Mouse (Mus musculus) erythroblast, embryonic 14.5 days (primary cell): ENCODE measurements around the gene Rubcnl.

ENCODE experiments used
- GATA1 ChIP-seq: IDR thresholded peaks from 2 replicates; pipeline ENCODE4 v1.6.1; 2012; ENCODE audit warnings: low read length, inconsistent platforms, mixed read lengths
- TAL1 ChIP-seq: IDR thresholded peaks from 3 replicates; pipeline ENCODE4 v1.6.1; 2012; ENCODE audit warnings: low read length, inconsistent platforms, mixed read lengths

- TF ChIP-seq TAL1 (no peak), GATA1 (no peak)
Measured at GRCm38 (mm10) chr14:74983079-74983478, 32.7 kb upstream of the Rubcnl start.
